17 mouse cellular contexts compared by ENCODE assay signal in the genomic region with DNA sequence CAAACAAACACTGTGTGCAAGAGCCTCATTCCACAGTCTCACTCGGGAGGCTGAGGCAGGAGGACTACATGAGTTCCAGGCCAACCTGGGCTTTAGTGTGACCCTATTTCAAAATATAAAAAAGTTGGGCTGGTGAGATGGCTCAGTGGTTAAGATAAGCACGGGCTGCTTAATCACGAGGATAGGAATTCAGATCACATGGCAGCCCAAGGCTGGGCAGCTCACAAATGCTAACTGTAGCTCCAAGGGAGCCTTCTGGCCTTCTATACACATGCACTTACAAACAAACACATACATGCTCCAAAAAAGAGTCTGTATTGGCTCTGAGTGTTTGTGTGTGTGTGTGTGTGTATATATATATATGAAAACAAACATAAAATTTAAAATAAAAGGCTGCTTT. TPM values are rescaled to one million over a fixed set of nuclear protein-coding genes. Genes with fewer than 3 reads are reported as not detected.
"Had no signal": no experiment of that assay in that cellular context is flagged by ENCODE, and none has a peak within 500 bp of the region (broad histone marks: within the 10 kb centered on the region; RNA-seq: fewer than 3 reads in every experiment).

No protein-coding gene starts in this region.

- H3K27ac ChIP-seq: lung, embryonic 15.5 days; macrophage; midbrain, embryonic 13.5 days; midbrain, embryonic 15.5 days; neural tube, embryonic 12.5 days; stomach, embryonic 15.5 days; stomach, postnatal 0 days had no signal

- H3K9ac ChIP-seq: lung, embryonic 15.5 days; midbrain, embryonic 13.5 days; midbrain, embryonic 15.5 days; neural tube, embryonic 12.5 days; stomach, embryonic 15.5 days had no signal

- H3K36me3 ChIP-seq: lung, embryonic 15.5 days; midbrain, embryonic 13.5 days; midbrain, embryonic 15.5 days; neural tube, embryonic 12.5 days; stomach, embryonic 15.5 days had no signal

- H3K9me3 ChIP-seq: lung, embryonic 15.5 days; megakaryocyte, embryonic 14.5 days; midbrain, embryonic 13.5 days; midbrain, embryonic 15.5 days; neural tube, embryonic 12.5 days; stomach, embryonic 15.5 days had no signal

- DNase-seq: lung, adult 2 months; lung, postnatal 14 days; lung, postnatal 36 days; right cerebral cortex, postnatal 14 days; thymus, adult 2 months; thymus, postnatal 25 days; thymus, postnatal 4 days had no signal

- H3K4me3 ChIP-seq: lung, embryonic 15.5 days; megakaryocyte, embryonic 14.5 days; midbrain, embryonic 13.5 days; midbrain, embryonic 15.5 days; neural tube, embryonic 12.5 days; stomach, embryonic 15.5 days had no signal

RNA-seq across cellular contexts. Expression of a gene that starts 3.8 kb away (rescaled TPM):
- total RNA-seq: megakaryocyte progenitor cell, adult 5-6 weeks; monocyte, adult 5-6 weeks had no signal
